Mouse (Mus musculus): ENCODE measurements at regions not wholly inside any gene's neighbourhood (a gene's known extent, or its start where the extent isn't known, plus 50 kb on each side); places are given as distances from the start of the nearest gene placed in this dataset.
"Not testable (repeated sequence)": the region's sequence is repeated elsewhere in the genome, so short reads cannot be mapped to it uniquely, and the experiment has no call there.

DNA sequence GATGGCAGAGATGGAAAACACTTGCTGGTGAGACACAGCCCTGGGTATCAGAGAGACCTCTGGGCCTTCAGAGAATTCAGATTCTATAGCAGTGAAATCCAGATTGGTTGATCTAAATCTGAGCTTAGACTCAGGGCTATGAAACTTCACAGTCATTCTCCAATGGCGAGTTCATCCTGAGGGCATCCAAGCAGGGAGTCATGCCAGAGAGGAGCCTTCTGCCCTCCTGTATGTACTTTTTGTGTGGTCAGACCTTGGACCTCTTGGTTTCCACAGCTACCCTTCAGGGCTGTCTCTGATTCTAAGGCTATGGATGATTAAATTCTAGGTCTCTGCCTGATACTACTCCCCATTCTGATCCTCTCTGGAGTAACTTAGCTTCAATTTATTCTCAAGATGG lies 122.0 kb upstream of the Mettl15 start:
- H3K4me3 ChIP-seq (replicated peaks; ENCODE audit: low read length), result no peak overlapping the region
- no peaks in the 10 kb centered on the region for H3K27me3 ChIP-seq (ENCODE audit: control insufficient read depth, insufficient read depth, low read length)
- H3K9me3 ChIP-seq (ENCODE audit: control insufficient read depth, low read length), result no peaks in the 10 kb centered on the region
- no peak overlapping the region for H3K4me2 ChIP-seq (replicated peaks)
- H3K27ac ChIP-seq, result no peak overlapping the region
- H3K4me1 ChIP-seq (replicated peaks; ENCODE audit: control insufficient read depth, insufficient read depth, low read length), result no peaks in the 10 kb centered on the region
- DNase-seq (ENCODE audit: low spot score) (no peak), ATAC-seq (ENCODE audit: low FRiP score) (no peak)
- H3K36me3 ChIP-seq (replicated peaks; ENCODE audit: control insufficient read depth, insufficient read depth), result no peaks in the 10 kb centered on the region
- 67% methylated on average over 1 of the region's 1 CpGs for WGBS
- H3K9ac ChIP-seq, result no peak overlapping the region

DNA sequence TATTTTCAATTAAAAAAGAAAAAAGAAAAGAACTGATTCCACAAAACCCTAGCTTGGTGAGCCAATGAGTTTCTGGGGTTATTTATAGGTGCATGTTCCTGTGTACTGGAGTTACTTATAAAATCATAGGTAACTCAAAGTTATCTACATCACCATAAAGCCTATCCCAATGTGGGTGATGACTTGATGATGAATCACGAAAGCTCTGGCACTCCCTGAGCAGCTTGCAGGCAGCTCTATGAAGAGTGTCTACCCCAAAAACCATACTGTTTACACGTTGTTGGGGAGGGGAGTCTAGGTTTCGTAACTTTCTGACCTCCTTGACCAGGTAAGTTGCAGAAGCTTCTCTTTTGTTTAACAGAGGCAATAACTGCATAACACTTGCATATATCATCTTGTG lies 123.7 kb upstream of the Mettl15 start:
- H3K36me3 ChIP-seq (replicated peaks; ENCODE audit: control insufficient read depth, insufficient read depth), result no peaks in the 10 kb centered on the region
- no peaks in the 10 kb centered on the region for H3K4me1 ChIP-seq (replicated peaks; ENCODE audit: control insufficient read depth, insufficient read depth, low read length)

DNA sequence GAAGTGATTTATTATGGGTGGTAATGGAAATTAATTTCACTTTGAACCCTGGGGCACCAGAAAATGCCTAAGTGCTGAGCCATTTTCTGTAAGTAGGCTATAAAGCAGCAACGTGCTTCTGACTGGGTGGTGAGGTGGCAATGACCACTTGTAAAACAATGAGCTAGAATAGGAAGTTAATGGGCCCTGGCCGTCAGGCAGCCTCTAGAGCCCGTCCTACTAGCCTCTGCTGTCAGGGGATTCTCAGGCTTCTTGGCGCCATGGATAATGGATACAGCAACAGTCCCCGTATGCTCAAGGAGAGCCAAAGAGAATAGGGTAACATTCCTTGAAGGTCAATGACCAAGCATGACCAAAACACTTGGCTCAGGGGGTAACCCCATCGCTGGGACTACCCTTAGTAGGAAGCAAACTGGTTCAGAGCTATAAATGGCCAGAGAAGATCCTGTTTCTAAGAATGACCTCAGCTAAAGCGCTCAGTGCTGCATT lies 126.1 kb upstream of the Mettl15 start:
- 77% methylated on average over 7 of the region's 7 CpGs for WGBS
- H3K9ac ChIP-seq, result no peak overlapping the region
- ATAC-seq (ENCODE audit: low FRiP score) (no peak), DNase-seq (ENCODE audit: low spot score) (no peak)
- no peak overlapping the region for H3K4me2 ChIP-seq (replicated peaks)
- H3K4me3 ChIP-seq (replicated peaks; ENCODE audit: low read length), result no peak overlapping the region
- no peaks in the 10 kb centered on the region for H3K36me3 ChIP-seq (replicated peaks; ENCODE audit: control insufficient read depth, insufficient read depth)
- no peaks in the 10 kb centered on the region for H3K9me3 ChIP-seq (ENCODE audit: control insufficient read depth, low read length)
- H3K27ac ChIP-seq, result no peak overlapping the region
- H3K4me1 ChIP-seq (replicated peaks; ENCODE audit: control insufficient read depth, insufficient read depth, low read length), result no peaks in the 10 kb centered on the region
- H3K27me3 ChIP-seq (ENCODE audit: control insufficient read depth, insufficient read depth, low read length), result no peaks in the 10 kb centered on the region

More for the DNA sequence above, 123.7 kb upstream of the Mettl15 start:
- Histone ChIP-seq H3K27ac (no peak overlapping the region), H3K4me2 (replicated peaks) (no peak overlapping the region), H3K27me3 (ENCODE audit: control insufficient read depth, insufficient read depth, low read length) (no peaks in the 10 kb centered on the region), H3K9me3 (ENCODE audit: control insufficient read depth, low read length) (no peaks in the 10 kb centered on the region), H3K9ac (no peak overlapping the region), H3K4me3 (replicated peaks; ENCODE audit: low read length) (no peak overlapping the region)
- ATAC-seq (ENCODE audit: low FRiP score), result no peak
- no peak for DNase-seq (ENCODE audit: low spot score)
- WGBS, result 80% methylated on average over 3 of the region's 3 CpGs

DNA sequence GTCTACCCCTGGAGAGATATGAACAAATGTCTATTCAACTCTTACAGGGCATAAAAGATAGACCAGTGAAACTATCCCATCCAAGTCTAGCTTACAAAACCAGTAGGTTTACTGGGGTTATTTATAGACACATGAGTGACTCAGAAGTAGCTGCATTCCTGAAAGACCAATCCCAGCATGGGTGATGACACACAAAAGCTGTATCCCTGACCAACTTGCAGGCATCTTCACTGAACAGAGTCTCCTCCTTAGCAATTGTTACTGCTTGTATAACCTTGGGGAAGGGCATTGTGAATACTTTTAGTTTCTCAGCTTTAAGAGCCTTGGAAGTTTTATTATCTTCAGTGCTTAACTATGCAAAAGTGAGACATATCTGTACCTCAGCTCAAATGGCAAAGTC lies 139.6 kb upstream of the Mettl15 start:
- ATAC-seq (ENCODE audit: low FRiP score), result no peak
- no peak overlapping the region for H3K9ac ChIP-seq
- no peaks in the 10 kb centered on the region for H3K9me3 ChIP-seq (ENCODE audit: control insufficient read depth, low read length)
- no peaks in the 10 kb centered on the region for H3K27me3 ChIP-seq (ENCODE audit: control insufficient read depth, insufficient read depth, low read length)
- no peak for DNase-seq (ENCODE audit: low spot score)
- H3K4me3 ChIP-seq (replicated peaks; ENCODE audit: low read length), result no peak overlapping the region
- H3K27ac ChIP-seq, result no peak overlapping the region
- no peak overlapping the region for H3K4me2 ChIP-seq (replicated peaks)
- no peaks in the 10 kb centered on the region for H3K4me1 ChIP-seq (replicated peaks; ENCODE audit: control insufficient read depth, insufficient read depth, low read length)
- no peaks in the 10 kb centered on the region for H3K36me3 ChIP-seq (replicated peaks; ENCODE audit: control insufficient read depth, insufficient read depth)

DNA sequence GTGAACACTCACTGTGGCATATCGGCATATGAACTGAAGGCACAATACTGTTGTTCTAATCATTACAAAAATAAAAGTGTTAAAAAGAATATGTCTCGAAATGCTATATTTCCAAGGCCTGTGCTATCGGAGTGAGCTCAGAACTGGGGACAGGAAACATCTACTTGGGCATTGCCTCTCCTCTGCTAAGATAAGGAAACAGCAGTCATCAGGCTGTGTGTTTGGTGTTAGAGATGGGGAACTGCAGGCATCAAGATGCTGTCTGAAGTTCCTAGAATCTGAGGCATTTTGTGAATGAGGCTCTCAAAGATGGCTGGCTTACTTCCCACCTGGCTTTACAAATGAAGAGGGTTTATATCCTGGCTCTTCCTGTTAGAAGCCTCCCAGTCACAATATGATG lies 150.6 kb upstream of the Mettl15 start:
- DNase-seq (ENCODE audit: low spot score) (no peak), ATAC-seq (ENCODE audit: low FRiP score) (no peak)
- WGBS, result 98% methylated on average over 3 of the region's 3 CpGs
- H3K9me3 ChIP-seq (ENCODE audit: control insufficient read depth, low read length), result no peaks in the 10 kb centered on the region
- H3K27me3 ChIP-seq (ENCODE audit: control insufficient read depth, insufficient read depth, low read length), result no peaks in the 10 kb centered on the region
- H3K27ac ChIP-seq, result no peak overlapping the region
- H3K36me3 ChIP-seq (replicated peaks; ENCODE audit: control insufficient read depth, insufficient read depth), result no peaks in the 10 kb centered on the region
- no peak overlapping the region for H3K4me3 ChIP-seq (replicated peaks; ENCODE audit: low read length)
- H3K4me1 ChIP-seq (replicated peaks; ENCODE audit: control insufficient read depth, insufficient read depth, low read length), result no peaks in the 10 kb centered on the region
- no peak overlapping the region for H3K9ac ChIP-seq
- no peak overlapping the region for H3K4me2 ChIP-seq (replicated peaks)

DNA sequence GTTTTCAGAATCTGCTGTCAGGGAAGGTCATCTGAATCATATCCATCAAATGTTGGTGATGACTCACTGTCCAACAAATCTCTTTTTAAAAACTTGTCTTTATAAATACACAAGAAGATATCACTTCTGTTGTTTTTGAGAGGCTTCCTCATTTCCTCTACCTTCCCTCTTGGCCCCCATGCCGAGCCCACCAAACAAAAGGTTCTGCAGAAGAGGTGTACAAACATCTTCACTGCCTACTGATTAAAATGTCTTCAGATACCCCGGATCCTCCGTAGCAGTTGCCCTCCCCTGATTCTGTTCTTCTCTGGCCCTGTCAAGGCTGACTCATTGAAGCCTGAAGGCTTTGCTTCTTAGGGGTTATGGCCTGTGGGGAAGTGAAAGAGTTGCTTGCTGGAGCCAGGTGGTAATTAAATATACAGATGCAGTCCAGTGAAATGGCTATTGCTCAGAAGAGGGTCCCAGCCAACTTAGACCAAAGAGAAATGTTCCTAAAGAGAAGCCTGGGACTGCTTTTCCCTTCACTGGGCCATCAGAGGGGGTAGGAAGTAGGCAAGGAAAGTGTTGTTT lies 162.1 kb upstream of the Mettl15 start:
- Histone ChIP-seq H3K4me1 (replicated peaks; ENCODE audit: control insufficient read depth, insufficient read depth, low read length) (no peaks in the 10 kb centered on the region), H3K36me3 (replicated peaks; ENCODE audit: control insufficient read depth, insufficient read depth) (no peaks in the 10 kb centered on the region), H3K27ac (no peak overlapping the region), H3K9me3 (ENCODE audit: control insufficient read depth, low read length) (no peaks in the 10 kb centered on the region), H3K9ac (no peak overlapping the region), H3K27me3 (ENCODE audit: control insufficient read depth, insufficient read depth, low read length) (no peaks in the 10 kb centered on the region), H3K4me2 (replicated peaks) (no peak overlapping the region), H3K4me3 (replicated peaks; ENCODE audit: low read length) (no peak overlapping the region)
- no peak for DNase-seq (ENCODE audit: low spot score)
- no peak for ATAC-seq (ENCODE audit: low FRiP score)
- WGBS, result 60% methylated on average over 3 of the region's 3 CpGs

DNA sequence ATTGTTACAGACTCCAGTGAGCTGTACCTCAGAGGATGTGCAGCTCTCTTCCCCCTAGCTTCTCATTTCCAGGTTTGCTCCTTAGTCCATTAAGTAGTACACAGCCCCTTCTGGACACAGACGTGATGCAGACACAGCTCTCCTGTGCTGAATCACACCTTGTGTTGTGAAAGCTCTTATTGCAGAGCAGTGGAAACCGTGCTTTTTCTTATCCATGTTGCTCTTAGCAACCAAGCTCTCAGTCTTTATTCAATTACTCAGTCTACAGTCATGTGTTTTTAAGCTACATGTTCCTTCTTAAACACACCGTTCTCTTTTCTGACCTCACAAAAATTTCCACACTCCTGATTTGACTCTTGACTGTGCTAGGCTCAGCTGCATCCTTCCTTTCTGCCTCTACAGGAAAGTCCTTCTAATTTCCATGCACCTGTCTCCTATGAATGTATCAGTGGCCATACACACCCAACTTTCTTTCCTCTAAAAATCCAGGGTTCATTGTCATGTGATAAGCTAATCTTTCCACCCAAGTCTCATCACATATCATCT lies 163.0 kb upstream of the Mettl15 start:
- no peaks in the 10 kb centered on the region for H3K9me3 ChIP-seq (ENCODE audit: control insufficient read depth, low read length)
- DNase-seq (ENCODE audit: low spot score) (no peak), ATAC-seq (ENCODE audit: low FRiP score) (no peak)
- no peak overlapping the region for H3K4me3 ChIP-seq (replicated peaks; ENCODE audit: low read length)
- H3K4me1 ChIP-seq (replicated peaks; ENCODE audit: control insufficient read depth, insufficient read depth, low read length), result no peaks in the 10 kb centered on the region
- no peaks in the 10 kb centered on the region for H3K27me3 ChIP-seq (ENCODE audit: control insufficient read depth, insufficient read depth, low read length)
- WGBS, result 68% methylated on average over 3 of the region's 3 CpGs
- H3K9ac ChIP-seq, result no peak overlapping the region
- no peaks in the 10 kb centered on the region for H3K36me3 ChIP-seq (replicated peaks; ENCODE audit: control insufficient read depth, insufficient read depth)
- no peak overlapping the region for H3K27ac ChIP-seq
- no peak overlapping the region for H3K4me2 ChIP-seq (replicated peaks)

DNA sequence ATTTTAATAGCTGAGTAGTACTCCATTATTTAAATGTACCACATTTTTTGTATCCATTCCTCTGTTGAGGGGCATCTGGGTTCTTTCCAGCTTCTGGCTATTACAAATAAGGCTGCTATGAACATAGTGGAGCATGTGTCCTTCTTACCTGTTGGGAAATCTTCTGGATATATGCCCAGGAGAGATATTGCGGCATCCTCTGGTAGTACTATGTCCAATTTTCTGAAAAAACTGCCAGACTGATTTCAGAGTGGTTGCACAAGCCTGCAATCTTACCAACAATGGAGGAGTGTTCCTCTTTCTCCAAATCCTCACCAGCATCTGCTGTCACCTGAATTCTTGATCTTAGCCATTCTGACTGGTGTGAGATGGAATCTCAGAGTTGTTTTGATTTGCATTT lies 181.7 kb upstream of the Mettl15 start:
- not testable (repeated sequence) for DNase-seq (ENCODE audit: low spot score); H3K4me1 ChIP-seq (replicated peaks; ENCODE audit: control insufficient read depth, insufficient read depth, low read length); H3K9ac ChIP-seq; H3K4me3 ChIP-seq (replicated peaks; ENCODE audit: low read length); H3K36me3 ChIP-seq (replicated peaks; ENCODE audit: control insufficient read depth, insufficient read depth); H3K4me2 ChIP-seq (replicated peaks); ATAC-seq (ENCODE audit: low FRiP score); H3K9me3 ChIP-seq (ENCODE audit: control insufficient read depth, low read length); H3K27me3 ChIP-seq (ENCODE audit: control insufficient read depth, insufficient read depth, low read length); H3K27ac ChIP-seq
- WGBS, result 97% methylated on average over 1 of the region's 1 CpGs

DNA sequence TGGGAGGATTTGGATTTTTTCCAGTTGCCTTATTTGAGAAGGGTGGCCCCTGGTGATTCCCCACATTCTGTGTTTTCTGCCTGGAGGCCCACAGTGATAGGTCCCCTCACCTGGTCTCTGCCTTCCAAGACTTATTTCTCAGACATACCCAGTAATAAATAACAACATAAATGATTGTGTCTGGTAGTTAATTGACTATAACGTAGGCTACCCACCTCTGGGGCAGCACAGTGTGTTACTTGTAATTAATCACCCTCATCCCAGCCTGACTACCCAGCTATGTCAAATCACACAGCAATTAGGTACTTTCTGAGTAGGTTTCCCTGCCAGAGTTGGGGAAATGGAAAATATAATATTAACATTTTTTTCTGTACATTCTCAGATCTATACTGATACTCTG lies 190.2 kb upstream of the Bdnf start:
- Histone ChIP-seq H3K27ac (no peak overlapping the region), H3K36me3 (replicated peaks; ENCODE audit: control insufficient read depth, insufficient read depth) (no peaks in the 10 kb centered on the region), H3K4me2 (replicated peaks) (no peak overlapping the region), H3K9me3 (ENCODE audit: control insufficient read depth, low read length) (no peaks in the 10 kb centered on the region), H3K4me3 (replicated peaks; ENCODE audit: low read length) (no peak overlapping the region), H3K4me1 (replicated peaks; ENCODE audit: control insufficient read depth, insufficient read depth, low read length) (no peaks in the 10 kb centered on the region), H3K9ac (no peak overlapping the region), H3K27me3 (ENCODE audit: control insufficient read depth, insufficient read depth, low read length) (no peaks in the 10 kb centered on the region)
- WGBS, result 66% methylated on average over 1 of the region's 1 CpGs
- DNase-seq (ENCODE audit: low spot score) (no peak), ATAC-seq (ENCODE audit: low FRiP score) (0 out of 2 replicates have a peak, but pooled peaks have one; percentile 34)

DNA sequence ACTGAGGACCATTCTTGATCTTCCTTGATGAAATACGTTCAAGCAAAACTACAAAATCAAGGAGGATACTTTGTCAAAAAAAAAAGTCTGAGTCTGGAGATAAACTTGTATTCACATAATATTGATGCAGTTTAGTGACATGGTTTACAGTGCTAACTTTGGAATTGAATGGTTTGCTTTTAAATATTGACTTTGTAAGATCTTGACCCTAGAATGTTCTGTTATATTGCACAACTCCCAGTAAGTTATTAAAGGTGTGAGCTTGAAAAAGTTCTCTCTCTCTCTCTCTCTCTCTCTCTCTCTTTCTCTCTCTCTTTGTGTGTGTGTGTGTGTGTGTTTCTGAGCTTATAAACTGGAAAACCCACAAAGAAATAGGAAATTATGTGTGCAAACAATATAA lies 186.9 kb upstream of the Bdnf start:
- Histone ChIP-seq H3K27me3 (ENCODE audit: control insufficient read depth, insufficient read depth, low read length) (no peaks in the 10 kb centered on the region), H3K4me3 (replicated peaks; ENCODE audit: low read length) (no peak overlapping the region), H3K4me1 (replicated peaks; ENCODE audit: control insufficient read depth, insufficient read depth, low read length) (no peaks in the 10 kb centered on the region), H3K36me3 (replicated peaks; ENCODE audit: control insufficient read depth, insufficient read depth) (no peaks in the 10 kb centered on the region), H3K9ac (no peak overlapping the region), H3K4me2 (replicated peaks) (no peak overlapping the region), H3K9me3 (ENCODE audit: control insufficient read depth, low read length) (no peaks in the 10 kb centered on the region), H3K27ac (no peak overlapping the region)
- DNase-seq (ENCODE audit: low spot score) (no peak), ATAC-seq (ENCODE audit: low FRiP score) (no peak)
- 93% methylated on average over 1 of the region's 1 CpGs for WGBS
